Mouse (Mus musculus): ENCODE results near the gene Ap1s1. TPM values are rescaled to one million over a fixed set of nuclear protein-coding genes. Genes with fewer than 3 reads are reported as not detected.

Gene Ap1s1
- polyA plus RNA-seq, 1 experiment from 2014 or later = 206 TPM

DNA sequence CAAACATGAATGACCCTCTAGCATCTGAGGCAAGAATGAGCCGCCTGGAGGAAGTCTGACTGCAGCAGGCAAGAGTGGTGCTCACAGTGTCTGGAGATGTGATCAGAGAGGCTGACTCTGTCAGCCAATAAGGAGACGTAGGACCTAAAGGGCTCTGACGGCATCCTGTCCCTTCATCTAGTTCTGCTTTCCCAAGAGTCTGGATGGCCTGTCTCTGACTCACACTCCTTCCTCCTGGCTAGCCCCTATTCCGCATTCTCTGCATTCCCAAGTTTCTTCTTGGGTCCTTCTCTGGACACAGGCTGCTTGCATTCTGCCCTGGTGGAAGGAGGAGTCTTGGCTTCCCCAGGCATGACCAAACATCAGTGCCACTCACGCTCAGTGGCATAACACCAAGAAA, 33.9 kb upstream of the Ap1s1 start:
- no peaks in the 10 kb centered on the region for H3K9me3 ChIP-seq (ENCODE audit: control insufficient read depth, low read length)
- peaks cover 50% of the 10 kb centered on the region for H3K4me1 ChIP-seq (replicated peaks; ENCODE audit: control insufficient read depth, insufficient read depth, low read length)
- 15% methylated on average over 5 of the region's 5 CpGs for WGBS
- H3K27ac ChIP-seq (ENCODE audit: low read length) = peak overlapping the region; percentile 87
- H3K36me3 ChIP-seq (ENCODE audit: control insufficient read depth, insufficient read depth, low read length) = no peaks in the 10 kb centered on the region
- H3K27me3 ChIP-seq (ENCODE audit: control insufficient read depth, insufficient read depth, low read depth, low read length) = no peaks in the 10 kb centered on the region
- H3K9ac ChIP-seq (ENCODE audit: low read length) = no peak overlapping the region
- peak; percentile 66 for ATAC-seq (ENCODE audit: low read depth)
- H3K4me3 ChIP-seq (ENCODE audit: low read length) = no peak overlapping the region
- H3K4me2 ChIP-seq (ENCODE audit: low read depth, low read length) = no peak overlapping the region

DNA sequence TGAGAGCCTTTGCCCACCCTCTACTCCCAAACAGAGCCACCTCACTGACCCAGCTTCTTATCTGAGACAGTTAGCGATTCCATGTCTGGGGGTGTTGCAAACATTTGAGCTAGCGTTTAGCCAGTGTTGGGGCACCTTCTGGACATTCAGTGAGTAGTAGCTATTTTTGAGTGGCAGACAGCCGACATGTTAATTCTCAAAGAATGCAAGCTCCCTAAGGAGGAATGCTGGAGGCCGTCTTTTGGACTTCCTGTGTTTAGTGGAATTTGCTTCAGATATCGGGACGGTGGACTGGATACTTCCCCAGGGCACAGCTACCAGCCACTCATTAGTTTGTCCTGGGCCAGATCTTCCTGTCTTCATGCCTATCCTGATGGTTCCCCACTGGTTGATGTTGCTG, 32.7 kb upstream of the Ap1s1 start:
- Histone ChIP-seq H3K9ac (ENCODE audit: low read length) (no peak overlapping the region), H3K27me3 (ENCODE audit: control insufficient read depth, insufficient read depth, low read depth, low read length) (no peaks in the 10 kb centered on the region), H3K36me3 (ENCODE audit: control insufficient read depth, insufficient read depth, low read length) (no peaks in the 10 kb centered on the region), H3K4me3 (ENCODE audit: low read length) (no peak overlapping the region), H3K9me3 (ENCODE audit: control insufficient read depth, low read length) (no peaks in the 10 kb centered on the region), H3K4me2 (ENCODE audit: low read depth, low read length) (no peak overlapping the region), H3K27ac (ENCODE audit: low read length) (peak overlapping the region; percentile 87), H3K4me1 (replicated peaks; ENCODE audit: control insufficient read depth, insufficient read depth, low read length) (peaks cover 60% of the 10 kb centered on the region)
- ATAC-seq (ENCODE audit: low read depth) = no peak
- WGBS = 7% methylated on average over 6 of the region's 6 CpGs

DNA sequence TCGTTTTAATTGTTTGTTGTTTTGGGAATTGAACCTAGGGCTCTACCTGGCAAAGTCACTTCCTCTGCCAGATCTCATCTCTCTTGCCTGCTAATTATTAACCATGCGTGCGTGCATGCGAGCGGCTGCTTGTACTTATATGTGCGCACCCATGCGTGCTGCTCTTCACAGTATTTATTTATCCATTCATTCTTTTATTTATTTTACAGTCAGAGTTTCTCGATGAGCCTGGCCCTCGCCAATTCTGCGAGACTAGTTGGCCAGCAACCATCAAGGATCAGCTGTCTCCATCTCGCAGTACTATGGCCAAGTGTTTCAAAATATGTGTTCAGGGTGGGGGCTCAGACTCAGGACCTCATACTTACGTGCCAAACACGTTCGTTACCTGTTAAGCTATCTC, 32.1 kb upstream of the Ap1s1 start:
- no peaks in the 10 kb centered on the region for H3K36me3 ChIP-seq (ENCODE audit: control insufficient read depth, insufficient read depth, low read length)
- no peak overlapping the region for H3K9ac ChIP-seq (ENCODE audit: low read length)
- WGBS = 21% methylated on average over 14 of the region's 14 CpGs
- peak overlapping the region; percentile 87 for H3K27ac ChIP-seq (ENCODE audit: low read length)
- no peaks in the 10 kb centered on the region for H3K9me3 ChIP-seq (ENCODE audit: control insufficient read depth, low read length)
- H3K27me3 ChIP-seq (ENCODE audit: control insufficient read depth, insufficient read depth, low read depth, low read length) = no peaks in the 10 kb centered on the region
- no peak overlapping the region; the same call in 1 of the 2 replicates for H3K4me2 ChIP-seq (ENCODE audit: low read depth, low read length)
- peak; percentile 50 for ATAC-seq (ENCODE audit: low read depth)
- H3K4me1 ChIP-seq (replicated peaks; ENCODE audit: control insufficient read depth, insufficient read depth, low read length) = peaks cover 63% of the 10 kb centered on the region
- H3K4me3 ChIP-seq (ENCODE audit: low read length) = no peak overlapping the region

- H3K4me1 ChIP-seq (replicated peaks; ENCODE audit: control insufficient read depth, insufficient read depth, low read length) = peaks cover 72% of the 10 kb centered on the region
- ATAC-seq (ENCODE audit: low read depth) = no peak
- 71% methylated on average over 7 of the region's 7 CpGs for WGBS
- peak overlapping the region; percentile 87 for H3K27ac ChIP-seq (ENCODE audit: low read length)
- H3K9me3 ChIP-seq (ENCODE audit: control insufficient read depth, low read length) = no peaks in the 10 kb centered on the region
- no peaks in the 10 kb centered on the region for H3K36me3 ChIP-seq (ENCODE audit: control insufficient read depth, insufficient read depth, low read length)
- no peak overlapping the region for H3K4me3 ChIP-seq (ENCODE audit: low read length)
- H3K27me3 ChIP-seq (ENCODE audit: control insufficient read depth, insufficient read depth, low read depth, low read length) = no peaks in the 10 kb centered on the region
- H3K4me2 ChIP-seq (ENCODE audit: low read depth, low read length) = no peak overlapping the region
- H3K9ac ChIP-seq (ENCODE audit: low read length) = no peak overlapping the region
Observed at GRCm38 (mm10) chr5:137077187-137077586, 31.3 kb upstream of the Ap1s1 start.

DNA sequence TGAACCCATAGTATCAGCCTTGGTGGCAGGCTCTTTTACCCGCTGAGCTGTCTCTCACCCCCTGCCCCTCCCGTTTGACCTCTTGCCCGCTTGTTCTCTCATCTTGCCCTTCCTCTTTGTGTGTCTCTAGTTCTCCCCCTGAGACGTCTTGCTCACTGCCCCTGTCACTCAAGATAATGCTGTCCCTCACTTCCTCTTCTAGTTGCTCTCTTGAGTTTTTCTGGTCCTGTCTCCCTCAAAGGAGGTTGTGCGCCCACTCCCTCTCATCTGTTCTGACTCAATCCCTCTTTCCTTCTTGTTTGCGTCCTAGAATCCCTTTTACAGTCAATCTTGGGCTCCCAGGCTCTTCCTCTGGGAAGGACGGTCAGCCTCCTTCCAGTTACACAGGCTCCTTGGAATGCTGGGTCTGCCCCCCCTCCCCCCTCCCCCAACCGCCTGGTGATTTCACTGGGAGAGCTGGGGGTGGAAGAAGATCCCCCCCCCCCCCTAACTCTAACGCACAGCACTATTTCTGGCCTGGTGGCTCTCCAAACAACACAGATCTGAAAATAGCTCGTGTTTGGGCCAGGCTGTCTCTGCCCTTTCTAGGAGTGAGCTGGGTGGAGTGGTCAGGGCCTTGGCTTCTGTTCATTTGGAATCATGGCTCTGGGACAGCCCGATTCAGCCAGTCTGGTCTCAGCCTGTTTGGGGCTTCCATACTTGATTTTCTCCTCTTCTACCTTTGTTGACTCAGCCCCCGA, 30.4 kb upstream of the Ap1s1 start:
- 20% methylated on average over 12 of the region's 12 CpGs for whole genome bisulfite sequencing
- H3K4me1 ChIP-seq (replicated peaks; ENCODE audit: control insufficient read depth, insufficient read depth, low read length) = peaks cover 78% of the 10 kb centered on the region
- H3K9me3 ChIP-seq (ENCODE audit: control insufficient read depth, low read length) = no peaks in the 10 kb centered on the region
- no peaks in the 10 kb centered on the region for H3K27me3 ChIP-seq (ENCODE audit: control insufficient read depth, insufficient read depth, low read depth, low read length)
- H3K27ac ChIP-seq (ENCODE audit: low read length) = peak overlapping the region; percentile 87
- peak overlapping the region; percentile 25; the same call in 1 of the 2 replicates for H3K9ac ChIP-seq (ENCODE audit: low read length)
- H3K4me2 ChIP-seq (ENCODE audit: low read depth, low read length) = no peak overlapping the region
- peak; percentile 44 for ATAC-seq (ENCODE audit: low read depth)
- H3K4me3 ChIP-seq (ENCODE audit: low read length) = no peak overlapping the region
- H3K36me3 ChIP-seq (ENCODE audit: control insufficient read depth, insufficient read depth, low read length) = no peaks in the 10 kb centered on the region

GRCm38 (mm10) chr5:137075726-137076125, 29.8 kb upstream of the Ap1s1 start:
- Histone ChIP-seq H3K4me1 (replicated peaks; ENCODE audit: control insufficient read depth, insufficient read depth, low read length) (peaks cover 76% of the 10 kb centered on the region), H3K4me2 (ENCODE audit: low read depth, low read length) (no peak overlapping the region), H3K4me3 (ENCODE audit: low read length) (no peak overlapping the region), H3K9ac (ENCODE audit: low read length) (no peak overlapping the region), H3K27me3 (ENCODE audit: control insufficient read depth, insufficient read depth, low read depth, low read length) (no peaks in the 10 kb centered on the region), H3K9me3 (ENCODE audit: control insufficient read depth, low read length) (no peaks in the 10 kb centered on the region), H3K27ac (ENCODE audit: low read length) (peak overlapping the region; percentile 87), H3K36me3 (ENCODE audit: control insufficient read depth, insufficient read depth, low read length) (no peaks in the 10 kb centered on the region)
- no peak for ATAC-seq (ENCODE audit: low read depth)
- 42% methylated on average over 6 of the region's 6 CpGs for WGBS

- H3K4me2 ChIP-seq (ENCODE audit: low read depth, low read length) = no peak overlapping the region
- no peaks in the 10 kb centered on the region for H3K9me3 ChIP-seq (ENCODE audit: control insufficient read depth, low read length)
- H3K4me1 ChIP-seq (replicated peaks; ENCODE audit: control insufficient read depth, insufficient read depth, low read length) = peaks cover 67% of the 10 kb centered on the region
- peak overlapping the region; percentile 63 for H3K27ac ChIP-seq (ENCODE audit: low read length)
- H3K4me3 ChIP-seq (ENCODE audit: low read length) = no peak overlapping the region
- no peaks in the 10 kb centered on the region for H3K36me3 ChIP-seq (ENCODE audit: control insufficient read depth, insufficient read depth, low read length)
- WGBS = 13% methylated on average over 6 of the region's 6 CpGs
- no peak for ATAC-seq (ENCODE audit: low read depth)
- 0 out of 2 replicates have a peak overlapping the region, but pooled peaks have one; percentile 9 for H3K9ac ChIP-seq (ENCODE audit: low read length)
- no peaks in the 10 kb centered on the region for H3K27me3 ChIP-seq (ENCODE audit: control insufficient read depth, insufficient read depth, low read depth, low read length)
Observed at GRCm38 (mm10) chr5:137074191-137074651, 28.3 kb upstream of the Ap1s1 start.

GRCm38 (mm10) chr5:137073141-137073540, 27.2 kb upstream of the Ap1s1 start:
- peak overlapping the region; percentile 94 for H3K27ac ChIP-seq (ENCODE audit: low read length)
- H3K4me1 ChIP-seq (replicated peaks; ENCODE audit: control insufficient read depth, insufficient read depth, low read length) = peaks cover 56% of the 10 kb centered on the region
- no peaks in the 10 kb centered on the region for H3K9me3 ChIP-seq (ENCODE audit: control insufficient read depth, low read length)
- no peak for ATAC-seq (ENCODE audit: low read depth)
- H3K4me2 ChIP-seq (ENCODE audit: low read depth, low read length) = no peak overlapping the region
- H3K27me3 ChIP-seq (ENCODE audit: control insufficient read depth, insufficient read depth, low read depth, low read length) = no peaks in the 10 kb centered on the region
- WGBS = 92% methylated on average over 8 of the region's 8 CpGs
- no peak overlapping the region for H3K4me3 ChIP-seq (ENCODE audit: low read length)
- H3K36me3 ChIP-seq (ENCODE audit: control insufficient read depth, insufficient read depth, low read length) = no peaks in the 10 kb centered on the region
- no peak overlapping the region for H3K9ac ChIP-seq (ENCODE audit: low read length)

GRCm38 (mm10) chr5:137072079-137072960, 26.4 kb upstream of the Ap1s1 start, which contains the start of gene Serpine1:
TSS of gene Serpine1 (minus strand) at chr5:137072268.
- WGBS = 8% methylated on average over 23 of the region's 23 CpGs
- peak within 1 kb of the TSS; percentile 41 for H3K9ac ChIP-seq (ENCODE audit: low read length)

More at GRCm38 (mm10) chr5:137072079-137072960, 26.4 kb upstream of the Ap1s1 start, which contains the start of gene Serpine1:
- Histone ChIP-seq H3K27ac (ENCODE audit: low read length) (peak within 1 kb of the TSS; percentile 94), H3K27me3 (ENCODE audit: control insufficient read depth, insufficient read depth, low read depth, low read length) (no peaks in the 10 kb centered on the region), H3K9me3 (ENCODE audit: control insufficient read depth, low read length) (no peaks in the 10 kb centered on the region), H3K4me2 (ENCODE audit: low read depth, low read length) (peak within 1 kb of the TSS; percentile 51), H3K4me1 (replicated peaks; ENCODE audit: control insufficient read depth, insufficient read depth, low read length) (peaks cover 48% of the 10 kb centered on the region), H3K4me3 (ENCODE audit: low read length) (peak within 1 kb of the TSS; percentile 31), H3K36me3 (ENCODE audit: control insufficient read depth, insufficient read depth, low read length) (no peaks in the 10 kb centered on the region)
- peak; percentile 93 for ATAC-seq (ENCODE audit: low read depth)

Measured in lung, embryonic 16.5 days (tissue).